Mouse (Mus musculus): ENCODE data around the gene Hgd.

The Hgd gene

DNA sequence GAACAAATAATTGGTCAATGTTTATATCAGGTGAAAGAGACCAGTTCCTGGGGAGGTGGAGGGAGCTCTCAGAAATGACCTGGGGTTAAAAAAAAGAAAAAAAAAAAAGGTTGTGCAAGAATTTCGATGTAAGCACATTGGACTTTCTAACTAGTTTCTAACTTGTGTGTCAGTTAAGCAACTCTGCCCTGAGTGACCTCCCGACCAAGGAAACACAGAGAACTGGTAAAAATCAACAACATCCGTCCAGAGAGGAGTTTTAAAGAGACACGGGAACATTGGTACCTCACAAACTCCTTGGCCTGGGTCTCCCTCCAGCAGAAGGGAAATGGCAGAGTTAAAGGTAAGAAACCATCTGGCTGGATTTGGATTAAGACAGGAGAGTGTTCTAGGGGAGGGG, at the start of gene Hgd:
Gene Hgd, plus strand, starts transcription at position 160 of the 400 bp plus-strand sequence.
- peak; percentile 62 for DNase-seq

DNA sequence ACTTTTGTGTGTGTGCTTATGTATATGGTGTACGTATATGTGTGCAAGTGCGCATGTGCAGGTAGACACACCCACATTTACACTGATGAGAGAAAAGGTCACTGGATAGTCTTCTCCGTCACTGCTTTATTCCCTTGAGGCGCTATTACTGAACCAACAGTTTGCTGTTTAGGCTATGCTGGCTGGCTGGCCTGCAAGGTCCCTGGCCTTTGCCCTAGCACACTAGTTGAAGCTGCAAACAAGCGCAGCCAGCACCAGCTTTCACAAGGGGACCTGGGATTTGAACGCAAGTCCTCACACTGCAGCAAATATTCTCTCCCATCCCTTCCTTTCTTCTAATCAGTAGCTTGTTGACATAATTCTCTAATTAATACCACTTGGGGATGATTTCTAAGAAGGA, 49.8 kb upstream of the Hgd start:
- DNase-seq, result no peak

DNA sequence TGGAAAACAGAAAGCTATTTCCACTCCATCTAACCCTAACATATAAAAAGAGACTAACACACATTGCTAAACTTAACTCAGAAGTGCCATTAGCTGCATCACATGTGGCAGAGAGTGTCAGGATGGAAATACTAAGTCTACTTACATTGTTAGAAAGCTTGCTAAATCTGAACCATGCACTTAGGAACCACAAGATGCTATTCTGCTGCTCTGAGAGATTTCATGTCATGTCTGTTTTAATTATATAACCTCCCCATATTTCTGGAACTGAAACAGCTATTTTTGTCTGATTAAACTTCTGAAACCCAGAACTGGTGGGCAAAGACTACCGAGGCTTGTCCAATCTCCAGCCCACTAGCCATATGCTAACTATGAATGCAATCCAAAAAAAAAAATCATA, 47.9 kb upstream of the Hgd start:
- no peak for DNase-seq

DNA sequence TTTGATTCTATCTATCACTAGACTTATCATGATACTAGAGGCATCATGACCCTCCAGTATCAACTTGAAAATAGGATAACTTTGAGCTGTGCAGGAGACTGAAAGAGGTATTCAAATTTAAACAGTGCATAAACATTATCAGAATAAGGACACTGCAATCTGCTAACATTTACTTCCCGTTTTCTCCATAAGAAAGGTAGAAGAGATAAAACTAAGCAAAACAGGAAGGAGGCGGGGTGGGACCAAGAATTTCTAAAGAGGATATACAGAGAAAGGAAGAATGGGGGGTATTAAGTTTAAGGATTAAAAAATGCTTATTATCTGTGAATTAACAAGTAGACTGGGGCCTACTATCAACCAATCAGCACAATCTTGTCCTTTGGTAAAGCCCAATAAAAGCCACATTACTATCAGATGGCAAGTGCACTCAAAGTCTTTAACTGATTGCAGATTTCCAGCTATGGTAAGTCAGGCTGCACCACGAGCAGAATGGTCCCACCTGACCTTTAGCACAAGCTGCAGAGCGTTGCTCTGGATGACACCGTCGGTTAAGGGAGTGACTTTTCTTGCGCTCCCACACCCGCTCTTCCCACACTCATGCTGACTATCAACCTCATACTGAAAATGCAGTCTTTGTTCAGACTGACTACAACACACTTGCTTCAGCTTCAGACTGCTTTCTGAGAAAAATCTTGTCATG, 46.4 kb upstream of the Hgd start:
- no peak for DNase-seq

DNA sequence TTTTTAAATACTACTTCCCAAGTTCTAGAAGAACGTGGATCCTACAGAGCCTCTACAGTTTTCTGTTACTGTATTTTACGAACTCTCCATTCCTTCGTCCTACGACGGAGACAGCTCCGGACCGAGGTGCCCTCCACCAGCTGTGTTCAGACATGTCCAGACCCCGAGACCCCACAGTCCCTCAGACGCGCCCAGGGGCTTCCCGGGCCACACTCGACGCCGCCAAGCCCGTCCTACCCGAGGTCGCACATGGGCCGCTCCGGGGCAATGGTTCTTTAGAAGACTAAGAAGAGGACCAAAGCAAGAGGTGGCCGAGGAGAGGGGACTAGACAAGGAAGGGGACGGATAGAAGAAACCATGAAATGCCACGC, 40.7 kb upstream of the Hgd start:
- DNase-seq, result no peak

DNA sequence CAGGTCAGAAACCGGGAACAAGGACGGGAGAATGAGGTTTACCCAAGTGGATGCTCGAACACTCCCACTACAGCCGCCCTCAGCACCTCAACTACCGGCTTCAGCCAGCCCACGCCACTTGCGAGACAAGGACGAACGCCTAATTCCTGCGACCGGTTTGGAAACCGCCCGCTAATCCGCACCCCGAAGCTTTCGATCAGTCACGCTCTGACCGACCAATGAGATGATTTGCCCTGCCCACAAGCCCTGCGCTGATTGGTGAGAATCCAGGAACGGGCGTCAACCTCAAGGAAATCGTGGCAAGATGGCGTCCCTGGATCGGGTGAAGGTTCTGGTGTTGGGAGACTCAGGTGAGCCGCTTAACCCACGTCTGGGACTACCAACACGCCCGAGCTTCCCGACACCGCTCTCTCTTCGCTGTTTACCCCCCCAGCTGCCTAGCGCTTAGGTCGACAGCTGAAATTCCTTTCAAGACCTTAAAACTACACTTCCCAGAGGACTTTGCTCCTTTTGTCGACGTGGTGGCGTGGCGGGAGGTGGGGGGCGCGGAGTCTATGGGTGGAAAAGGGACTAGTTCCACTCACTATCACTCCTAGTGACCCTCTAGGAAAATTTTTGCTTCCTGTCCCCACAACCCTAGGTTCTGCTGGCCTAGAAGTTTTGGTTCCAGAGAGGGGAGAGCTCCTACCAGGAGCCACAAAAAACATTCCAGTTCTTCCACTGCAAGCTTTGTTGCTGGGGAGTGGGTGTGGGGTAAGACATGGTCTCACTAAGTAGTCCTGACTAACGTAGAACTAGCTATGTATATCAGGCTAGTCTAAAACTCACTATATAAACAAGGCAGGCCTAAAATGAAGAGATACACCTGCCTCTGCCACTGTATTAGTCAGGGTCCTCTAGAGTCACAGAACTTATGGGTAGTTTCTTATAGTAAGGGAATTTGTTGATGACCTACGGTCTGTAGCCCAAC, 40.1 kb upstream of the Hgd start, which contains the start of the genes Gtf2e1 and Rabl3:
Gene Gtf2e1, minus strand, starts transcription at position 179 of the 970 bp plus-strand sequence.
Gene Rabl3, plus strand, starts transcription at position 275 of the 970 bp plus-strand sequence.
- DNase-seq, result peak; percentile 98

DNA sequence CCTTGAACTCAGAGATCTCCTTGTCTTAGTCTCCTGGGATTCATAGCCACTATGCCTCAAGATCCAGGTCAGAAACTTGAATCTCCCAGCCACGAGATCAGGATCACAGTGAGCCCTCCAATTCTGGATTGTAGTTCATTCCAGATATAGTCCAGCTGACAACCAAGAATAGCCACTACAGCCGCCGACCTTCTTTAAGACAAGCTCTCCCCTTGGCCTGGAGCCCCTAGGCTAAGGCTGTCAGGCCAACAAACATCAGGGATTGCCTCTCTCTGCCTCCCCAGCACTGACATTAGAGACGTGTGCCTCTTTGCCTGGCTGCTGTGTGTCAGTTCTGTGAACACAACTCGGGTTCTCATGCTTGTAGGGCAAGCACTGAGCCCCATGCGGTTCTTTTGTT, 39.2 kb upstream of the Hgd start:
- no peak for DNase-seq

DNA sequence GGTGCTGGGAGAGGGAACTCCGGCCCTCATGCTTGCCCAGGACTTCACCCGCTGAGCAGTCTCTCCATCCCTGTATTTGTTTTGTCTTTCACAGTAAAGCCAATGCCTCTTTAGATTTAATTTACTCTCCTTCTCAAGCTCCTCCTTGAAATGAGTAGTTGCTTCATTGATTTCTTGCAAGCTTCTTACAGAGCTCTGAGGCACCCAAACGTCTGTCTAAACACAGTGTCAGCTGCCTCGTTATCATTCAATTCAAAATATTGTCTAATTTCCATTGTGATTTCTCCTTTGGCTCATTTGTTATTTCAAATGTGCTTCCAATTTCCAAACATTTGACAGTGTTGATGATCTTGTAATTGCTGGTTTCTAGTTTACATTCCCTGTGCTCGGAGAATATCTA, 33.6 kb upstream of the Hgd start:
- no peak for DNase-seq

DNA sequence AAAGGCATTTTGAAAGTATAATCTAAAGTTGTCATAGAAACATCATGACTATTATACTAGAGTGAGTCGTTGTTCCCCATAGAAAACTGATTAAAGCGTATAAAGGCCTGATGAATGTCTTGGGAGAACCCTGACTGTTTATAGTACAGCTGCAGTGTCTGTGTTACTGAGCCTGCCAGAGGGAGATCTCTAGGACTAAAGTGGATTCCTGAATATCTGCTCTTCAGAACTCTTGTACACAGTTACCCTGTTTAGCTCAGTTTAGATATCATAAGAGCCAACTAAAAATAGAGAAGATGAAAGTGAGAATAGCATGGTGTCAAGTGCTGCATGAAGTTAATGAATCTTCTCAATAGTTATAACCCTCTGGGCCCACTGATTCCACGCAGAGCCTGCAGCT, 29.7 kb upstream of the Hgd start:
- no peak for DNase-seq

DNA sequence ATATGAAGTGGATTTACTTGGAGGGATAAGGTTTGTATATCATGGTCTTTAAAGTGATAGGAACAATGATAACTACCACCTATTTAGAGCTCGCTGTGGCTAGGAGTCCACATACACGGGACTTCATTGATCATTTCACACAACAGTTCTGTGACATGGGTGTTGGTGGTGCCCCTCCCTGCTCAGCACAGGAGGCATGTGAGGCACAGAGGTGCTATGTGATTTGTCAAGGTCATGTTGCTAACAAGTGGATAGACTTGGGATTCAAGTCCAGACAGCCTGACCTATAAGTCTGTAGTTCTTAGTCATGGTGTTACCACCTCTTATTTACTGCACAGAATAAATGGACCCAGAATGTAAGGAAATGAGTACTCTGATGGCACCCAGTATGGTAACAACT, 29.0 kb upstream of the Hgd start:
- no peak for DNase-seq

DNA sequence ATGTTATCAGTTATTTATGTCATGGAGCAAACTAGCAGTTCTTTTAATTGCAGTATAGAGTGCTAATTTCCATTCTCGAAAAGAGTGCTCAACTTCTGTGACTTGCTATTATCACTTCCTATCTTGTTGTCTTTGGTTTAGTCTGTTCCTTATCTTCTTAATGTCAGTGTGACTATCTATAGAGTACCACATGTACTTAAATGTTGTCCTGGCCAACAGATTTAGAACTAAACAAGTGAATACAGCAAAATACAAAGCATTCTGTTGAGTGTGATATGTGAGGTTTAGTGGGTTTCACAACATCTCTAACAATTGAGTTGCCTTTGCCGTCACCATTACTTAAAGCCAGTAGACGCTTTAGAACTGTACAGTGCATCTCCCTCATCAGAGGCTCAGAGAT, 27.1 kb upstream of the Hgd start:
- no peak for DNase-seq

DNA sequence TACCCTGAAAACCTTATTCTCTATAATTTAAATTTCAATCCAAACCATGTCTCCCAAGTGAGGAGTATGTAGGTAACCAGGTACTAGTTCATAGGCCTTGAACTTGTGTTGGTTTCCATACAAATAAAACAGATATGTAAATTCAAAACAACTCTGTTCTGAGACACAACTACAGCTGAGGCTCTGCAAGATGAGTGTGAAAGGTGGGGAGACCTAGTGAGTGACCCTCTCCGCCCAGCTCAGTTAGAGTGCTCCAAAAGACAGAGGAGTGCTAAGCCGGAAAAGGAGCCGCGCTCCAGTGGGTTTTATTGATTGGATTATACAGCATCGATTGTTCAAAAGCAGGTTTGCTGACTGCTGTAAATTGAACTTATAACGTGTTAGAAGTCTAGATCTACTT, 17.5 kb upstream of the Hgd start:
- DNase-seq, result no peak

DNA sequence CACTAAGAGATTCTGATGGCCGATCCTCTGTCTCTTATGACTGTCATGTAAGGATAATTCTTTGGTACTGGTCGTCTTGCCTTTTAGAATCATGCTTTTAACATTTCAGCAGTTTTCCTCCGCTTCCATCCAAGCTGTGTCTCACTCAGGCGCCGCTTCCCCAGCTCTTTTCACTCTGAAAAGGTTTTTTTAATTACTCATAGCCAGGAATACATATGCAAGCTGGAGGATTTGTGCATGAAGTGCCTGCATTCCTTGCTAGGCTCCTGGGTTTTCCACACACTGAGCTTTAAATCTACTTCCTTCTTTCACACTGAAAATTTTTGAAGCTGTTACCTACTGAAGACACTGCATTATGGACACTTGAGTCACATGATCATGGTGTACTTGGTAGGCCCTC, 17.0 kb upstream of the Hgd start:
- no peak for DNase-seq

DNA sequence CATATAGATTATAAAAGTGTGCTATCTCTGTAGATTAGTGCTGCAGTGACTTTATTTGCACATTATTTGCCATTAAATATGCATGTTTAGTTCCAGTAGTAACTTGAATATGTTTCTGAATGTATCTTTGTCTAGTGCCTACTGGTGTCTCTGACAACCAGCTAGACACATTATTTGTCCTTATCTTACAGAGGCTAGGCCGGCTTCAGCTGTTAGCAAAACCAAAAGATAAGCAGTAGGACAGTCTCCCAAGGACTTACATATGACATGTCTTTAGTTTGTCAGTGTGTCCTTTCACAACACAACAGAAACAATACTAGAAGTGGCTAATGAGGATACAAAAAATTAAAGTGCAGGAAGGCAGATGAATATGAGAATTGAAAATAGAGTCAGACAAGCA, 14.8 kb upstream of the Hgd start:
- DNase-seq, result no peak

DNA sequence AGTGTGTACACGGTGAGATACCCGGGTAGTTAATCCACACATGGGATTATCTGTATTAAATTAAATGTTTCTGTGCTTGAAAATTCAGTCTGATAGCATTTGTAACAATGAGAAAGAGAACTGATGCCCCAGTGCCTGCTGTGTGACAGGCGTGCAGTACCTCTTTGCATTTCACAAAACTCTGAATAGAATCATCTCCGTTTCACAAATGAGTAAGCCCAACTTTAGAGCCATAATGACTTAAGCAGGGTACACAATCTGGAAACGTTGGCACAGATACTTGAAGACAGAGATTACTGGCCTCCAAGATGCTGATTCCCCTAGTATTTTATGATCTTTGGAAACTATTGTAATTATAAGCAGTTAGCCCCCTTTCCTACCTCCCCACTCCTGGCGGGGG, 13.8 kb upstream of the Hgd start:
- no peak for DNase-seq

DNA sequence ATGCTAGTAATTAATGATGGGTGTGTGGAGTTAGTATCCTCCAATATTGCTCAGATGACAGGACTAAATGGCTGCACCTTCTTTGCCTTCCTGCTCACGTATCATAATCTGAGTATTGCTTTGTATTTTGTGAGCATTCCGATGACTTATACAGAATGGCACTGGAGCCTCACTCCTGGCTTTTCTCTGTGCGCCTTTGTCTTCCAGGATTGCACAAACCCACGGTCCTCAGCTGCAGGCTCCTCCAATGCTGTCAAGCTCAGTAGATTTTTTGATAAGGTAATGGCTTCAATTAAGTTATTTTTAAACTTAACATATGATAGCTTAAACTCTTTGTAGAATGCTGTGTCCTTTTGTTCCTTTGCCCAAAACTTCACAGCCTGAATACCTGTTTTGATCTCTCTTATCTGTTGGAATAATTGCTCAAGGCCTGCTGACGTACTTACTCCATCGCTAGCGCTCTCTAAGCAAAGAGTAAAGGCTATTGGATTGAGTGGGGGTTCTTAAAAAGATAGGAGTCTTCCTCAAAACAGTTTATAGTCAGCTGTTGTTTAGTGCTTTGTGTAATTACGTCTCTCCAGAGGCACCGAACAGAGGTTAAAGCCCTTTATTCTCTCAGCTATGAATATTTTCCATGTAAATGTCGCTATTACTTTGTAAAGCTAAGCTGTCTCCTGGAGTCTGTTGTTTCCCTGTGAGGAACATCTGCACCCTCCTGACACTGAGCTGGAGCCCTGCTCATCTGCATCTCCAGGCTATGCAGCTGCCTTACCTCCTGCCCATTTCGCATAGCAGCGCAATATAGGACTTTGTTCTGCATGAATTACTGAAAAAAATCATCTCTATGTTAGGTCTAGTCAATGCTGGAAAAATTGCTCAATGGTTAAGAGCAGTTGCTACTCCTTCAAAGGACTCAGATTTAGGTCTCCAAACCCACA, 12.6 kb upstream of the Hgd start:
- DNase-seq, result no peak

DNA sequence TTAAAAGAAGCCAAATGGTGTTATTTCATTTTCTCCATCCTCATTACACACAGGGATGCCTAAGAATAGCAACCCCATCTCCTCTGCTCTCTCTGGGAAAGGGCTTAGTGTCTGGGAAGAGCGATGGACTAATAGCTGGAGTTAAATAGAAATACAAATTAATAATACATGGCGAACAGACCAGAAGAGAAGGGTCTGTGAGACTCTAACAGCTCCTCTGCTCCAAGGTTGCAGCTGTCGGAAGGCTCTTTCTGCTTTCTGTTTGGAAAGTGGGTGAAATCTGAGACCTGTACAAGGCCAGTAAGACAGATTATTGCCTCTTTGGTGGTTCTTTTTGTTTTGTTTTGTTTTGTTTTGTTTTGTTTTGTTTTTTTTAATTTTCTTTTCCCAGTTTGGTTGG, 8.4 kb upstream of the Hgd start:
- no peak for DNase-seq

DNA sequence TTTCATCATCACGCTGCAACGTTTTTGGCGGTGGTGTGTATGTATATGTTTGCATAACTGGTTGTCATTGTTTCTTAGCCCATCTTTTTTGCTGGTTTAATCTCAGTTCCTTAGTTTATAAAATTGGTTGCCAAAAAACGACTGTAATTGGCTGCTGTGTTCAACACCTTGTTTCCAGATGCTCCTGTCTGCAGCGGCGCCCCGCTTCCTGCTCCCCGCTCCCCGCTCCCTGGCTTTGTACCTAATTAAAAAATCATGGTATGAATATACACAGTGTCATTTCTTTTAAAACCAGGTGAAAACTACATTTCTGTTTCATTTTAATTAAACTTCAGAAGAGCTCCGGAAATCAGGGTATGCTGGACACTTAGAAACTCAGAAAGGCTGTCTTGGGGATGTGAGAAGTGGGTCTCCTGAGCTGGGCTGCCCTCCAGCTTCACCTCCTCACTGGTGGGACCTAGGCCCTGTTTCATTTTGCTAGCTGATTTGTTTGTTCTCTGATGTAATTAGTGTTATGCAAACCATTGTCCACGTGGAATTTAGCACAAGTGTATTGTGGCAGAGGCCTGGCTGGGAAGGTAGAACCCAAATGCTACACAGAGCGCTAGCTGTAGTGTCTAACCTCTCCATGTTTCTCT, 7.7 kb upstream of the Hgd start:
- DNase-seq, result no peak

DNA sequence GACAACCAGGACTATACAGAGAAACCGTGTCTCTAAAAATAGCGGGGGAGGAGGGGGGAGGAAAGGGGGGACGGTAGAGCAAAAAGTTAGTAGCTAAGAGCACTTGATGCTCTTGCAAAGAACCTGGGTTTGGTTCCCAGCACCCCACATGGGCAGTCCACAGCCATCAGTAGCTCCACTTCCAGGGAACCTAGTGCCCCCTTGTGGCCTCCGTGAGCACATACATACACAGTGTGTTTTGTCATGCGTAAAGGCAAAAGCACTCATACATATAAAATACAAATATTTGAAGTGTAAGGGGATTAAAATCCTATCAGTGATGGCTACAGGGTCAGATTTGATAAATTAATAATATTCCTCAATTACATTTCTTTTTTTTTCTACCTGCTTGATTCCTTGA, 6.9 kb upstream of the Hgd start:
- DNase-seq, result no peak

DNA sequence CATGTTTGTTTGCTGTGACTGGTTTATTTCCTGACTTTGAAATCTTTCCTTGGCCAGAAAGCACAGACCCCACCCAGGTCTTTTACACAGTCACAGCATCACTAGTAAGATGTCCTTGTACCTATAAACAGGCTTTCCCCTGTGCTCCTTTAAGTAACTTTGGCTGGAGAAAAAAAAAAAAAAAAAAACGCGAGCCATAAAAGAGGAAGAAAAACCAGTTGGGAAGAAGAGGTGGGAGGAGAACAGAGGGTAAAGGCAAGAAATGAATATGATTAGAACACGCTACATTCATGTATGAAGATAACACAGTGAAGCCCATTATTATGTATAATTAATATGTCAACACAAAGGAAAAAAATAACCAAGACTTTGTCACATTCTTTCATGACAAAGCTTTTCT, 4.6 kb upstream of the Hgd start:
- DNase-seq, result no peak

DNA sequence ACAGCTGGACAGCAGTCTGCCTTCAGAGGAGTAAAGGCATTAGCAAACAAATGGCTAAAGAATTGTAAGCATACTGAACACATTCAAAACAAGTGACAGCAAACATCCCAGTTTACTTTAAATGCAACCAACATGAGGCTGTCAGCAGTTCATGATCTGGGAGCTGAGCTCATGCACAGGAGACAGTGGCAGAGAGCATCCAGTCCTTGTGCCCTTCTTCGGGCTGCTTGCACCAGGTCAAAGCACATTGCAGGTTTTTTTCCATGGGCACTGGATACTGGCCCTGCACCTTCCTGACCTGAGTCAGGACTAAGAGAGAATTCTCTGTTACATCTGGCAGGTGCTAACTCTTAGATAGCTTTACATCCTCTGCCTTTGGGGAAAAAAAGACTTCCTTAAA, 362 bp upstream of the Hgd start:
- peak; percentile 33 for DNase-seq

DNA sequence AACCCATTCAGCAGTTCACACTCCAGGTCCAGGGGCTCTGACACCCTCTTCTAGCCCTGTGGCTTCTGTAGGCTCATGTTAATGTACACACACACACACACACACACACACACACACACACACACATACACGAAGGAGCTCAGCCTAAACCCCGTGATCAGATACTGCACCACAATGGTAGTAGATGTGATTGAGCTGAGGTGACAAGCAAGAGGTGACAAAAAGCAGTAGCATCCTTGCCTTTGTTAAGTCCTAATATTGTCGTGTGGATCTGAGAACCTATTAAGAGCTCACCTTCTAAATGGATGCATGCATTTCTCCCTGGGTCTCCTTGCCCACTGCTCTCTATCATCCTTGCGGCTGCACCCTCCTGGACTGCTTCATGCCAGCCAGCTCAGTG, 698 bp downstream of the Hgd start:
- no peak for DNase-seq

DNA sequence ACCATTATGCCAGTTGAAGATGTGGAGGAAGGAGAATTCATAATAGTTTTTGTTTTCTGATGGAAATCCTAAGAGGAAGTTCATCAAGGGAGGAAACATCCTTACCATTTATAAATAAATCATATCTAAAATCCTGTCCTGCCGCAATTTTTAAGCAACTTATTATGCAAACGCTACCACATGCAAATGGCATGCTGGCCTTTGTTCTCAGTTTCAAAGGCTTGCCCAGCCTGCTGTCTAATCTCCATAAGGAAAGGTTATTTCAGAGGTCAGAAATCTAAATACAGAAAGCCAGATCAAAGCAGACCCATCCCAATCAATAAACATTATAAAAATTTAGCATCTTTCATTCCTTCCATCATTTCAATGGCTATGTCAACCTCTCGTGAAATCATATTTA, 1.9 kb downstream of the Hgd start:
- DNase-seq, result no peak
